Mouse (Mus musculus) common myeloid progenitor, adult 5-6 weeks (primary cell): ENCODE results near the gene Gm17364. TPM values are rescaled to one million over a fixed set of nuclear protein-coding genes. Genes with fewer than 3 reads are reported as not detected.
"Not testable (repeated sequence)": the region's sequence is repeated elsewhere in the genome, so short reads cannot be mapped to it uniquely, and the experiment has no call there.

ENCODE experiments used
- ATAC-seq: replicated peaks from 2 replicates; pipeline ENCODE4 v1.8.0; 2016; ENCODE audit warnings: low read depth, mild to moderate bottlenecking, moderate TSS enrichment, inconsistent platforms; ENCODE audit not compliant: poor library complexity, severe bottlenecking
- total RNA-seq: library from RNA; stranded (forward); fragments of 200-1000, 187-1606 nt; gene quantifications from 2 replicates; pipeline ENCODE4 v1.2.3, GENCODE M21; 2017

The Gm17364 gene
- total RNA-seq, result not detected in 2 replicates

DNA sequence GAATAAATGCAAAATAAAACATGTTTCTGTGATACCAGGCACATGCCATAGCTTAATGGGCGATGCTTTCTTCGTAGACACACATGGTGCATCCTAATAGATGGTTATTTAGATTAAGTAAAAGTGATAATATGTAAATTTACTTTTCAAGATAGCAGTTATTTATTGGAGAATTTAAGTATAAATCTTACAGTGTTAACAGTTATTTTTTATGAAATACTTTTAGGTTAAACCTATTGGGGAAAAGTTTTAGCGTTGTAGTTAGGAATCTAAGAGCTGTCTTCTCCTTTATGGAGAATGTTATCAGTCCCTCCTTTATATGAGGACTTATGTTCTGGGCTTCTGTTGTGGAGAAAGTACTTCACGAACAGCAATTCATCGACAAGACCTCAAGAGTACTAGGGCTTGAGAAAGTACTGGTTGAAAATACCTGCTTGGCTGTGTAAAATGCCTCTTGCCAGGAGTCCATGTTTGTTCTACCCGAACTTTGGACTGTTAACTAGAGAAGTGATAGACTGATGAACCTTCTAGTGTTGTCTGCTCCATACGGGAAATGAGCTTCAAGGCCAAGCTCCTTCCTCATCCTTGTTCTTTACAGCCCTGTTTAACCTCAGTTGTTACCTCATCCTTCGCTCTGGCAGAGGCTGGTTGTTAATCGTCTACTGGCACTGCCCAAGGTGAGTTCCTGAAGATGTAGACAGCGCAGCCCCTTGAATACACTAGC is at the start of gene Gm17364:
Gene Gm17364, minus strand, starts transcription at position 51 of the 724 bp plus-strand sequence.
- no peak for ATAC-seq

DNA sequence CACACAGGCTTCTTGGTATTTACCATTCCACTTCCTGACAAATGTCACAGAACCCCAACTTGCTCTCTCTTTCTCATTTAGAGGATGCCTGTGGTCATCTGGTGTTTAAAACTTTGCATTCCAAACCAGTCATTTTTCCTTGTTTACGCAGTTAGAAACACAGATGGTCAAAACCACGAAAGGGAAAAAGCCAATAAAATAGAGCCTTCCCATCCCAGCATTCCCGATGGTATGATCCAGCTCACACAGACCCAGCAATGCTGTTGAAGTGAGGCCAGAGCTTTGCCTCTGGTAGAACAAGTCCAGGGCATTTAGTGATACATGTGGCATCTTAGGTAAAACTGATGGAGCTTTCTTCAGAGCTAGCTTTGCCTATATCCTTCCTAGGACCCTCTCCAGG is 47.7 kb upstream of the Gm17364 start:
- ATAC-seq, result no peak

DNA sequence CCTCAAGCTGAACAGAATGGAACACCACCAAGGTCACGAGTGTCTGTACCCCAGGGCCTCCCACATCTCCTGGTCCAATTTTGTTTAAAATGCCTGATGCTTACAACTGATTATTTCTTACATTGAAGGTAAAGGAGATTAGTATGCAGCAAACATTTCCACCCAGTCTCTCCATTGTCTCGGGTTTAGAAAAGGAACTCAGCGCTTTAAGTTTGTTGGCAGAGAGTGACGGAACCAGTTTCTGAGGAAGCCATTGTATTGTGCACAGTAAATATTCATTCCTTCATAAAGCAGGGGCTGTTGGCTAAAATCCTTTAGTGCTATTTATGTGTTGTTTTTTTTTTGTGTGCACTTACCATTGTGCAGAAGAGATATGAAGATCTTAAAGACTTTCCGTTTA is 47.0 kb upstream of the Gm17364 start:
- ATAC-seq, result no peak

DNA sequence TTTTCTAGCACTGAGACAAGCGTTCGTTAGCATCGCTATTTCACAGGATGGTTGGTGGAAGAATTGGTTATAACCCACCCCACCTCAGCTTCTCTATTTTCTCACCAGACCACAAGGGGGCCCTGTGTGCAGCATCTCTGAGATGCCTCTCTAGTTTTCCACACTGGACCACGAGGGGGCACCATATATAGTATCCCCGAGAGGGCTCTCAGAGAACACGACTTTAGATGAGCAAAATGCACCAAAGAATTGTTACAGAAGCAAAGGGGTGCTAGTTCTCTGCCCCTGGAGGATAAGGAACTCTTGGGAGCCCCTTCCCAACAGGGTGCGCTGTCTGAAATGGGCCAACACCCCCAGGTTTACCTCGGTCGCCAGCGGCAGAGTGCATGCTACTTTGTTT is 28.9 kb upstream of the Gm17364 start:
- ATAC-seq, result peak; percentile 98

DNA sequence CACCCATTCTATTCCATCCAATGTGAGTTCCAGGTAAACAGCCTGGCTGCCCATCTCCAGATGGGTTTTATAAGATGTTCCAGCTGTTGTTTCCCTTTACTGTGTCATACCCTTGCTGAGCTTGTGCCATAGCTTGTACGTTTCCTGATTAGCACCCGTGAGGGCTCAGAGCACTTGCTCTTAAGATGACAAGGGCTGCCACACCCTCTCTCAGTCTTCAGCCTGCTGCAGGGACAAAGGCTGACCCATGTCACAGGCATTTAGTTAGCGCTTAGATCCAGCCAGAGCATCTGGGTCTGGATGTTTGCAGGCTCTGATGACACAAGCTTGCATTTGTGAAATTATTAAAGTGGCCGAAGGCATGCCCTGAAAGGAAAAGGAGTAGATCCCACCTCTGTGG is 26.3 kb upstream of the Gm17364 start:
- no peak for ATAC-seq

DNA sequence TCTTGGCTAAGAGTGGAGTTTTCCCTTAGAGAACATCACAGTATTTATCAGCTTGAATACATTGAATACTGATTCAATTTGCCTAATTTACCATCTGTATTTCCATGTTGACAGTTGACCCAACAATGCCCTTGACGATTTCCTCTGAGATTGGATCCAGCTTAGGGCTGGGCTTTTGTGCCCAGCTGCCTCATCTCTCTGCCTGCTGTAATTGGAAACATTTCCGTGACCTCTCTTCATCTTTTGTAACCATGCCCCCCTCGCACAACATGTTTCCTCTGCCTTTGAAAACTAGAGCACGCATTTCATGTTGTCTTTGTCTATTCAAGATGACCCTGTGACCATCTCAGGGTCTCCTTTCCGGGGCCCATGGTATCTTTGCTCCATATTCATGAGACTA is 25.2 kb upstream of the Gm17364 start:
- no peak for ATAC-seq

DNA sequence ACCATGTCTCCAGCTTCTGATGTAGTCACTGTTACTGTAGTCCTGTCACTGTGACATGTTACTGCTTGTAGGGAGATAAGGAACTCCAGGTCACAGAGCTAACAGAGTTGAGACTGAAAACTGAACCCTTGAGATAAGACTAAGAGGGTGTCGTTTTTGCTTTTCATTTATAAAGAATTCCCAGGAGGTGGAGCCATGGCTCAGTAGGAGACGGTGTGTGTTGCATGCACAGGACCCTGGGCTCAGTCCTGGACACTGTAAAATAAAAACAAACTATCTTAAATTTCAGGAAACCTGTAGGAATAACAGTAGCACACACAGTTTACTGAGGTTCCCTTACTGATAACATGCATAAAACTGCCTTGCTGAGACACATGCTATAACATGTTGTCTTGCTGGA is 24.8 kb upstream of the Gm17364 start:
- no peak for ATAC-seq

DNA sequence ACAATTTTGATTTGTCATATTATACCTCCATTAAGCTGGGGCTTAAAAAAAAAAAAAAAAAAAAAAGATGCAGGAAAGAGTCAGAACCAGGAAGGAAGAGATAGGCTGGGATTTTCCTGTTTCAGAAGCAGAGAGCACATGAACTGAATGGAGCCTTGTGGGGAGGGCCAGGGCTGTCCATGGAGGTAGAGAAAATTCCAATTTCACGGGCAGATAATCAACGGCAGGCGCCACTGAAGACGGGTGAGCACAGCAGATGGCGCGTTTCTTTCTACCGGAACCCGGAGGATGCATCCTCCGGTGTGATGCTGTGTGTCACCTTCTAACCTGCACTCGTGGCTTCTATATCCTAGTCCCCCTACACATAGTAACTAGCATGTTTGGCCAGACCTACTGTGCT is 22.6 kb upstream of the Gm17364 start:
- ATAC-seq, result no peak

DNA sequence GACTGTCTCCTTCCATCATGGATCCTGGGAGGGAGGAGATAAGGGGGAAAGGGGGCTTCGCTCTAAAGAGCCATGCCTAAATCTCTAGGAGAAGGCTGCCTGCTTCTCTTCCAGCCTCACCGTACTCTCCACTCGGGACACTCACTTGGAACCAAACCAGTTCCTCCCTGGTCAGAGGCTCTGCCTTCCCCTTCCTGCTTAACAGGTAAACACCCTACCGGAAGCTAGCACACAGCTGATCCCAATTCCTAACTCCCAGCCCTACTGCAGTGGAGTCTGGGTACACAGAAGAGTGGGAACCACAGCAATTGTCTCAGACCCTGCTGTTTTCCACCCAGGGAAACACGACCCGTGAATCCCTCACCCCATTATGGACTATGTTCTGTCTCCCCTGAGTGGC is 22.1 kb upstream of the Gm17364 start:
- no peak for ATAC-seq

DNA sequence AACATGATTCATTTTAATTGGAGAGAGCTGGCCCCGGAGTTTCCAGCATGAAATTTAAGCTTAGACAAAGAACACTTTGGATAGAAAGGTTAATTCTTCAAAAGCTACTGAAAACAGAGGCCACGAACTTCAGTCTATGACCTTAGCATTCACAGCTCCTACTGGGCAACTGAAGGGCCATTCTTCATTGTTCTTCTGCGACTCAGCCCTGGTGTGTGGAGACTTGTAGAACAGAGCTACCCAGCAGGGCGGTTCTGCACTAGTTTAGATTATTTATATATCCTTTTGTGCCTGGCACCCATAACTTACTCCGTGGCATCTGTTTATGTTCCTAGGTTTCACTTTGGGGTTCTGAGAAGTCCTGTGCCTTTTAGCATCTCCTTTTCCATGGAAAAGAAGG is 19.8 kb upstream of the Gm17364 start:
- no peak for ATAC-seq

DNA sequence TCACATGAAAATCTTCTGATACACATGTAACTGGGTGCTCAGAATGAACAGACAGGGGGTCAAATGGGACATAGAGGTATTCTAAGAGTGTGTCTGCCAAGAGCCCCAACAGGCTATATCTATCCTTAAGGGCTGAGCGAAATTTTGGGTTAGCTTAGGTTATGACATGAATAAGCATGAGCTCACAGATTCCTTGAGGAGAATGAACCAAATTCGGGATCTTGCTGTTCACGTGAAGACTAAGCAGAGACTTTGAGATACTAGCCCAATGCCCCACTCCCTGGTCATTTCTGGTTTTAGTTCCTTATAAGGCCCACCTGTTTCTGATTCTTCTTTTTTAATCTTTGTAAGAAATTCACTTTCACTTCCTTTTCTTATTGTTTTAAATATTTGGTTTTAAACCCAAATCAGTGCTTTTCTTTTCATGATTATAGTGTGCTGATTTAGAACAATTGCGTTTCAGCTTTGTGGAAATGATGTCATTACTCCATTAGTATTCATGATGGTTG is 17.7 kb upstream of the Gm17364 start:
- no peak for ATAC-seq

DNA sequence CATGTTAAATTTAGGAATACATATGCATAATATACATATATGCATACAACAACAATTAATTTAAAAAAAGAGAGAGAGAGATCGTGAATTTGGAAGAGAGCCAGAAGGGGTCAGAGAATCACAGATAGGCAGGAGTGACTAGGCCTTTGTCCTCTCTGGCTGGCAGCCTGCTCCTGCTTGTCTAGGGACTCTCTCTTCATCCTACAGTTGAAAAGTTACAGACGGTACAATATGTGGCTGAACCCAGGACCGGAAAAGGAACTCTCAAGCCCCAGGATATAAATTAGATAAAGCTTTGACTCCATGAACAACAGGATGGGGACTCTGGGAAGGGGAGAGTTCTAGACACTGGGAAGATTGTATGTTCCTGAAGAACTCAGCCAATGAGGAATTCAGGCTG is 12.5 kb upstream of the Gm17364 start:
- ATAC-seq, result no peak

DNA sequence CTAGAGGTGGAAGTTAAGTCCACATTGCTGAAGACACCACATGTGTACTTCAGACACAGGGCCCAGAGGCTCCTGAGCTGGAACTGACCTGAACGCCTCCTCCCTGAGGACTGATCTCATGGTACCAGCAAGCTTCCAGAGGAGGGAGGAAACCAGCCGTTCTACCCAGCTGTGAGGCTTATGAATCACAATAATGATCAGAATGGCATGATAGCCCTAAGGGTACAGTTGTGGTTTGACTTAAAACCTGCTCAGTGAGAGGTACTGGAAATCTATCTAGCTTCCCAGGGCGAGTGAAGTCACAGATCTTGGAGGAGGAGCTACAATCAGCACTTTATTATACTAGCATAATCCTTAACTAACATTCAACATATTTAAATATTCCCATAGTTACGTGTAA is 11.7 kb upstream of the Gm17364 start:
- no peak for ATAC-seq

DNA sequence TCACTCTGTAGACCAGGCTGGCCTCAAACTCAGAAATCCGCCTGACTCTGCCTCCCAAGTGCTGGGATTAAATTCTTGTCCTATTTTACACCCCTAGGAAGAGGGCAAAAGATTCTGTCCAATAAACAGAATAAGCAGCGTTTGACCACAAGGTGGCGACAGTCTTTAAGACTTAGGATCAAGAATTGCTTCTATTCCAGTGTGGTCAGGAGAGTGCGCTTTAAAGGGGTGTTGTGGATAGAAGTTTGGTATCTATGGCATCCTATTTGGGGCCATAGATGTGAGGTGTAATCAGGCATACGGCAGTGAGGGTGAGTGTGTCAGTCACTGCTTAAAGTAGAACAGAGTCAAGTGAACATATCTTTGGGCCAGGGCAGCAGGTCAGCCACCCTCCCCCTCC is 9.5 kb upstream of the Gm17364 start:
- ATAC-seq, result peak; percentile 76; the same call in 1 of the 2 replicates

DNA sequence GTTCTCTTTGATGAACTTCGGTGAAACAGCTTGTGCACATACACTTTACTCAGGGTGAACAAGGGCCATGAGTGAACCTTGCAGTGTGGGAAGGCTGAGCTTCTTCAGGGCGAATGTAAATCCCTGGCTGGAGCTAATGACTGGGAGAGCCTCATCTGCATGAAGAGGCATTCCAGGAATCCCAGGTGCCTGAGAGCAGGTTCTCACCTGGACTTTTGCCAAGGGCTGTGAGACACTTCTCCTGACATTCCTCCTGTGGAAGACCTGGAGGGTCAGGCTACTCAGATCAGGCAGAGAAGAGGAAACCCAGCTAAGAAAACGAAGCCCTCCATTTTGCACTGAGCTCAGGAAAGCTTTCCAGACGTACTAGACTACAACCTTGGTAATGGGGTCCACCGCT is 6.9 kb upstream of the Gm17364 start:
- ATAC-seq, result no peak

DNA sequence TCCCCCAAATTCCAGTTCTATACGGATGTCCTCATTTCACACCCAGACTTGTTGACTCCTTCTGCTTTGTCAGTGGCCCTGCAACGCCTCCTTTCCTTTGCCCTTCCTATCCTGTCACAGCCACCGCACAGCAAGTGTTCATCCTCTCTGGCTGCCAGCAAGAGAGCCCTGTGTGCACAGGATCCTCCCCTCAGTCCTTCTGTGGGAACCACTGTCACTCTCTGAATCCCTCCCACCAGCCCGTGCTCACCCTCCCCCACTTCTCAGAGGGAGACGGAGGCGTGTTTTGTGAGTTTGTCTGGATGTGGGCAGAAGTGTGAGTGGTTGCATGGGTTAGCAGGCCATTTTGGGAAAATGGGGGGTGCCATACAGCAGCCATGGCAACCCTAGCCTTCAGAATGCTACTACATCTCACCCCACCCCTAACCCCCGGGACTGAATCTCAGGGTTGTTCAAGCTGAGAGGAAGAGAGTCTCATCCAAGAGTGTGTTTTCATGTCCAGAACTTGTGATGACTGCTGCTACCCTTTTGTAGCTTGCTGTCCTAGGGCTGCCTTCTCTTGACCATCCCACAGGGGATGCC is 5.9 kb downstream of the Gm17364 start:
- ATAC-seq, result no peak

DNA sequence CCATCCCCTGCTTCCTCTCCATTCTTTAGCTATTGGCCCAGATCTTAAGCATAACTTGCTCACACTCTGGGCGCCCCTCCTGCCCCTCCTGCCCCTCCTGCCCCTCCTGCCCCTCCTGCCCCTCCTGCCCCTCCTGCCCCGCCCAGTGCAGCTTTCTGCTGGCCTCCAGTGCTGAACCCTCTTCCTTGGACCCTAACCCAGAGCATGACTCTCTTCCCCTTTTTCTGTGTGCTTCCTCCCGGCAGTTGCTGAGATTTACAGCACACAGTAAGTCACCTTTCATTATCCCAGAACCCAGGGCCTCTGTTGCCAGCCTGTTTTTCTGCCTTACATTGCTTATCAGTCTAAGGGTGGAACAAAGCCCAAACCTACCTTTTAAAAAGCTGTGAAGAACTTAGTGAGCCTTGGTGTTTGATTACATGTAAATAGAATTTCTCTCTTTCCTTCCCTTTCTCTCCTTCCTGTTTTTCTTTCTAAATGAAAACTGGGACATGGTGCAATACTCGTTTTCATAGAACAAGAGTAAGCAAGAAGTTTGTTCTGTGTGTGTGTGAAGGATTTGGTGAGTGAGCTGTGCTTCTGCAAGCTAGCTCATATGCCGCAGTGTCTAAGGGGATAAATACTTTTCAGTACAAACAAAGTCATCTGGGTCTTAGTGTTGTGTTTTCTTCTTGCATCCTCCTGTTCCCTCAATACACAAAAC is 10.3 kb downstream of the Gm17364 start:
- ATAC-seq, result 0 out of 2 replicates have a peak, but pooled peaks have one; percentile 52

DNA sequence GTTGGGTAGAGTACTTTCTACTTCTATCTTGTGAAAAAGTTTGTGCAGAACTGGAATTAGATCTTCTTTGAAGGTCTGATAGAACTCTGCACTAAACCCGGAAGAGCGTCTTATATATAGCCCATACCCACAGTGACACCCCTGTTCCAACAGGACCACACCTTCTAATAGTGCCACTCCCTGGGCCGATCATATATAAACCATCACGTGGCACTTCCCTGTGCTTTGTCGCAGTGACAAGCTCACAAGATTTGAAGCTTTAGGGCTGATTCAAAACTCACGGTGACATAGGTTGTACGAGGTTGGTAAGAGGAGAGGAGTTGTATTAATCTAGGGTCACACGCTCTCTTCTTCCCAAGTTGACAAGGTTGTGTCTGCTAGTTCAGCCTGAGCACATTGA is 12.2 kb downstream of the Gm17364 start:
- not testable (repeated sequence) for ATAC-seq

DNA sequence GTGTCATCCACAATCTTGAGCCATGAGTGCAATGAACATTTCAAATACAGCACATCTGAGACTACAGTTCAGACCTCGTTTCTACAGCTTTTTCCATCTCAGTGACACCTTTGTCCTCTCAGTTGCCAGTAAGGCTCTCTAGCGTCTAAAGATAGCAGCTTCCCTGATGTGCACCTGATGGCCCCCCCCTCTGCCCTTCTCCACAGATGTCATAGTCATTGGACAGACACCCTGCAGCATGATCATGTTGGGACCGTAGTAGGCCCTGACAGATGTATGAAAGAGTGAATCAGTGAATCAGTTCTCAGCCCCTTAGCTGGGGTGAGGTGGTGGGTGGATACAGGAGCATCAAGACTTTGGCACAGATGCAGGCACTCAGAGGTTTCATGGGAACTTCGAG is 15.9 kb downstream of the Gm17364 start:
- ATAC-seq, result no peak

DNA sequence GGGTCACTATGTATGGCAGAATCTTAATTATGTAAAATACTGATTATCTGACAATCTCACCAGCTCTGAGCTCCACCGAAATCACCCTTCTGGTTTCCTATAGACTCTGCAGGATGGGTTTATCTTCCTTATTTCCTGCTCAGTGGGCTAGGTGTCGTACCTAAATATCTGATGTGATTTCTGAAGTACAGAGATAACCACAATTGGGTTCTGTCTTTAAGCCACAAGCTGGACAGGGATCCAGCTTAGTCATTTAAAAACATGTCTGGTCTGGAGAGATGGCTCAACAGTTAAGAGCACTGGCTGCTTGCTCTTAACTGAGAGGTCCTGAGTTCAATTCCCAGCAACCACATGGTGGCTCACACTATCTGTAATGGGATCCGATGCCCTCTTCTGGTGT is 16.8 kb downstream of the Gm17364 start:
- ATAC-seq, result no peak

DNA sequence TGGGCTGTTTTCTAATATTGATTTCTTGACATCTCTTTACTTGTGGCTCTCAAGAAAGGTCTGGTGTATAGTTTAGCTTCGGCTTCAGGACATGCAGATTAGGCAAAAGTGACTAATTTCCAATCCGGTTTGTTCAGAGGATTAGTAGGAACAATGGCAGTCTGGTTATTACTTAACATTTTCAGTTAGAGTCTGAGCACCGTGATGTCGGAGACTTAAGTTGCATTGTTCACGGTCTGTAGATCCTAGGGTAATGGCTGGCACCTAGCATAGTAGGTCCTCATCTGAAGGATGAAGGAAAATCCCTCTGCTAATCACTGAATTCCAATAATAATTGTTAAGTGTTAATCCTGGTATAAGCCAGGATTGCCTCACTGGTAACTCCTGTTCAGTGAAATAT is 17.7 kb downstream of the Gm17364 start:
- no peak for ATAC-seq
